Mouse (Mus musculus): ENCODE results near the gene Casz1.
A peak's percentile ranks its signal among the peaks of the same experiment; 100 is the strongest.

Casz1 gene

DNA sequence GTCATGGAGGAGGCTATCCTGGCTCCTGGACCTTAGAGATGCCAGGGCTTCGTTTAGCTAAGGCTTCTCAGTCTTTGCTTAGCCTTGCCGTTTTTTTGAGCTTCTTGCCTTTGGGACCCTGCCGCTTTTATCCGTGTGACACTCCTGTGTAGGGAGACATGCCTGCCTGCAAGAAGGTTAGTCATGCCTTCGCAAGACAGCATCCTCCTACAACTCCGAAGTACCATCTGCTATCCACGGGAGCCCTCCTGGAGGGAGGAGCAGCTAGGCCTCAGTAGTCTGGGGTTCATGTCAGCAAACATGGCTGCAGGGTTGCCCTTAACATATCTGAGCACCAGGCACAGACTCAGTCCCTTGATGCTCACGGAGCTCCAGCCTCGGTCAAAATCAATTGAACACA, 43.4 kb downstream of the Casz1 start:
- DNase-seq, result no peak

DNA sequence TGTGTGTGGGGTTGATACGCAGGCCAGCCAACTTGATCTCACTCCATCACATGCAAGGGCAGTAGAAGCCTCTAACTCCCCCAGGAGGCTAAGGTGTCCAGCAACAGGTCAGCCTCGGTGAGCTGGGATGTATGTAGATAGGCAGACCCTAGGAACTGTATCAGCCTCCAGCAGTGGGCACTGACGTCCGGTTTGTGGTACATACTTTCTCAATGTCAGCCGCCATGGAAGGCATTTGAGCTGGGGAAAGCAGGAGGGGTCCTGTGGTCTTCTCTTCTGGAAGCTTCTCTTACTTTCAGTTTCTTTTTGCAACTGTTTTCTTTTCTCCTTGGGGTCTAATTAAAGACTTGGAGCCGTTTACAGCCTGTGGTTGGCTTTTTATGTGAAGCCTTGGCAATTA, 45.2 kb downstream of the Casz1 start:
- DNase-seq, result no peak

- DNase-seq, result no peak
Observed at GRCm38 (mm10) chr4:148853057-148853456, 48.8 kb downstream of the Casz1 start.

DNA sequence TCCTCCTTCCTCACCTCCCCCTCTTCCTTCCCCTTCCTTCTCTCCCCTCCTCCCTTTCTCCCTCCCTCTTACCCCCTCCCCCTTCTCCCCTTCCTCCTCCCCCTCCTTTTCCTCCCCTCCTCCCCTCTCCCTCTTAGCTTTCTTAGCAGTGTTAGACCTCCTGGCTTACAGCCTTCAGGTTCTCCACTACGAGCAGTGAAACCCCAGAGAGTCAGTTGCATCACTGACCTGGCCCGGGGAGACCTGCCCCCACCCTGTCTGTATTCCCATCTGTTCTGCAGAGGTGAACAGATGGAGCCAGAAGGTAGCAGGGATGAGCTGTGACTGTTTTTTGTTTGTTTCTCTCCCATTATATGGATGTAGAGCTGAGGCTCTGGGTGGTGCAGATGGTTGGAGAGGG, 49.9 kb downstream of the Casz1 start:
- DNase-seq, result no peak

- no peak for DNase-seq
Observed at GRCm38 (mm10) chr4:148855527-148855926, 51.3 kb downstream of the Casz1 start.

DNA sequence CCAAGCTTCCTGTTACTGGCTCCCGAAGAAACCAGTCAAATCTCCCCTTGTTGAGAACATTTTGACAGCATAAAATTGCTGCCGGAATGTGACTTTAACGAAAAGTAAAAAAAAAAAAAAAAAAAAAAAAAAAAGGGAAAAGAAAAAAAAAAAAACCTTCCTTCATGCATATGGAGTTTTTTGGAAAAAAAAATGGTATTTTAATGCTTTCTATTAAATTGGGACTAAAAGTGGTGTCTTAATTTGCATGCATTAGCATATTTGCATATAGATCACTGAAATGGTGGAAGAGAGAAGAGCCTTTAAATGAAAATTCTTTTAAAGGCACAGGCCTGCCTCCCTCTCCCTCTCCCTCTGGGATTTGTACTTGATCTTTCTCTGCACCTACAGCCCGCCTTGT, 52.0 kb downstream of the Casz1 start:
- DNase-seq, result no peak

- no peak for DNase-seq
Observed at GRCm38 (mm10) chr4:148857398-148858084, 53.3 kb downstream of the Casz1 start.

DNA sequence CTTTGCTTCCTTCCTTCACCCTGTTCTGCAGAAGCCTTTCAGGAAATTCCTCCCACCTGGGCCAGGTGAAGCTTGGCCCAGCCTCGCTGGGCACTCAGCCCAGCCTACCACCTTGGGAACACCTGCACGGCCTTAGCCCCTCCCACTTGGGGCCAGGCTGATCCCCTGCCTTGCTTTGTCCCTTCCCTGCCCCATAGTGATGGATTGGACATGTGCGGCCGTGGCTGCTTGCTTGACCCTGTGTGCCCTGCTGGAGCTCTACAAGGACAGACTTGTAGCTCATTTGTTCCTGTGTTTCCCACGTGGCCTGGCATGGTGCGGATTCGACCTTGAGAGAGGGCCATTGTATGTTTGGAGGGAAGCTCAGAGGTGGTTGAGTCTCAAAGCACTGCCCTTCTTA, 54.0 kb downstream of the Casz1 start:
- DNase-seq, result no peak

GRCm38 (mm10) chr4:148859415-148859814, 55.2 kb downstream of the Casz1 start:
- no peak for DNase-seq

DNA sequence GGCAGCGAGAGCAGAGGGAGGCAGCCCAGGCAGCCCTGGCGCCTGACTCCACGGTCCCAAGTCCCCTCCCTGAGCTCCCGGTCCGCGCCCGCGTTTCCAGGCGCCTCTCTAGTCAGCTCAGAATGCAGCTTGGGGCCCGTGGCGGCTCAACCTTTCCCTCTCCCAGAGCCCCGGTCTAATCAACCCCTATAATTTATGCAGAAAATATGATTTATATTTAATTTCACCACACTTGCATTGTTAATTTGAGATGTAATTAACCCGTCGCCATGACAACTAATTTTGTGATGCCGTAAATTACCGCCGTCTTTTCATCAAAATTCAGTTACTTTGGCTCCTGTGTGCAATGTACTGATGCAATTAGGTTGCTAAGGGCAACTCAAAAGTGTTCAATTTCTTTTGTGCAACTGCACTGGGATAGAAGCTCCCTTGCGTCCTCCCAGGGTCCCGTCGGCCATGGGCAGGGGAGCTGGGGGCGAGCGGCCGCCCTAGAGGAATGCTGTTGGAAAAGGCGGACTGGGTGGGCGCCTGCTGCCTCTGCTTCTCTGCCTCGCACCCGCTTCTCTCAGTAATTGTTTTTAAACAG, 55.8 kb downstream of the Casz1 start:
- DNase-seq, result no peak

GRCm38 (mm10) chr4:148860636-148861035, 56.4 kb downstream of the Casz1 start:
- no peak for DNase-seq

DNA sequence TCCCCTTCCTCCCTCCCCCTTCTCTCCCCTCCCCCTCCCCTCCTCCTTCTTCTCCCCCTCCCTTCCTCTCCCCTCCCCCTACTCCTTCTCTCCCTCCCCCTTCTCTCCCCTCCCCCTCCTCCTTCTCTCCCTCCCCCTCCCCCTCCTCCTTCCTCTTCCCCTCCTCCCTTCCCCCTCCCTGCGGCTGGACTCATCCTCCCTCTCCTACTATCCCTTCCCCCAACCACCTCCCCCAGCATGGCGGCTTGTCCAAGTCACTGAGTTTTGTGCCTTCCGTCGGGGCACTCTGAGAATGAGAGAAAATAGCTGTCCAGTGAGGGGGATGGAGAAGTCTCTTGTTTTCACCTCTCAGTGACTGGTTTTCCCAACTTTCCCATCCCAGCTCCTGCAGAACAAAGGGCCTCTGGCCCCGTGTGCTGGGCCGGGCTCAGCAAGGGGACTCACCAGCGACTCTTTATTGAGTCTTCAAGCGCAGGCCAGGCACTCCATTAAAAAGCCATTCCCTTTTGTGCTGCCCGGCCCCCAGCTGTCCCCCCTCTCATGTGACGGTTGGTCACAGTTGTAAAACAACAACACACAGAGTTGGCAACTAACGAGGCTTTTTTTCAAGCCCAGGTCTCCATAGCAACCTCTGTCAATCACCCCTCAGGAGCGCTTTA, 62.7 kb downstream of the Casz1 start:
- no peak for DNase-seq

- peak; percentile 45 for DNase-seq
Observed at GRCm38 (mm10) chr4:148867721-148868397, 63.6 kb downstream of the Casz1 start.

DNA sequence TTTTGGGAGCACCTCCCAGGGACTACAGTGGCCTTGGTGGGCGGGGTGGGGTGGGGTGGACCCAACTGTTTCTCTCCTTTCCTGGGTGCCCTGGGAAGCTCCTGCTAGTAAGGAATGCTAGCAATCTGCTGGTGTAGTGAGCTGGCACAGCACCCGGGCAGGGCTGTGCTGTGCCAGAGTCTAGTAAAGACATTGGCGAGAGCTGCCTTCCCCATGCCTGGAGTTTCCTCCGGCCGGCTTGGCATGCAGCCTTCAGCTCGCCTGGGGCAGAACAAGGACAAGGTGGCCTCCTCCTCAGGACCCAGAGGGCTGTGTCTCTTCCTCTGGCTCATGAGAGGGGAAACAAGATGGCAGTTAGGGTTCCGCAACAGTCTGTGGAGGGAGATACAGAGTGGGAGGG, 65.3 kb downstream of the Casz1 start:
- peak; percentile 77 for DNase-seq

- DNase-seq, result no peak
Observed at GRCm38 (mm10) chr4:148870496-148870895, 66.3 kb downstream of the Casz1 start.

DNA sequence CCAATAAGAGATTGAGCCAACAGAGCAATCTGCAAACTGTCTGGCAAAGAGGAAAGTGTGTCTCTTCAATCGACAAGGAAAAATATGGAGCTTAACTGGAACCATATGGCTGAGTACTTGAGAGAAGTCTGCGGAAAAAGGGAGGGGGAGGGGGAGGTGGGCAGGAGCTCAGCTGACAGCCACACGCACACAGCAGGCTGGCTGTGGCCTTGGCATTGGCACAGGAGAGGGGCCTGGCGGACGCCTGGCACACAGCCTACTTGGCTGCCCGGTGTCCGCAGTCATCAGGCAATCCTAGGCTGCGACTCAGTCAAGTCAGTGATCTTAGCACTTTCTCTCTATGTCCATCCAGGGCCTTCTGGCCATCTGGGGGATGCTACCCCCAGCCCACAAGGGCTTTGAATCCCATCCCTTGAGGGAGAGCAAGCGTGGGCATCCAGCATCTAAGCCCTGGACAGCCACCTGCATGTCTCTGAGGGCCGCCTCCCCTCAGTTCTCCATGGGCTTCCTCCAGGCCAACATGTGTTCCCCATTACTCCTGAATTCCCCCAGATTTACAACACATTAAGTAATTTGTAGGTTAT, 67.6 kb downstream of the Casz1 start:
- peak; percentile 85 for DNase-seq

DNA sequence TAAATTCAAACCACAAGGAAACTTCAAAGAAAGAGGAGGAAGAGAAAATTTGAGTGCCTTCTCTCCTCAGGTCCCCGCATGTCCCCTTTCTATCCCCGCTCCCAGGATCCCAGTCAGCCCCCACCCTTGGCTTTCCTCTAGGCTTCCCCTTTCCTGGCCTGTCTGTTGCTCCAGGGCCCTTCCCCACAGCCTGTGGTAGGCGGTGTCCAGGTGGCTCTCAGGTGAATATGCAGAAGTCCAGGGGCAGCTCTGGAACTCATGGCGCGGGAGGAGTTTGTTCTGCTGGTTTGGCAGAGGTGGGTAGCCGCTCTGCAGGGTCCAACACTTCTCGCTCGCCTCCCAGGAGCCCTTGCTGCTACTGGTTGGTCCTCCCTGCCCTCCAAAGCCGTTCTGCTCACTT, 68.1 kb downstream of the Casz1 start:
- no peak for DNase-seq

- no peak for DNase-seq
Observed at GRCm38 (mm10) chr4:148872783-148873182, 68.6 kb downstream of the Casz1 start.

DNA sequence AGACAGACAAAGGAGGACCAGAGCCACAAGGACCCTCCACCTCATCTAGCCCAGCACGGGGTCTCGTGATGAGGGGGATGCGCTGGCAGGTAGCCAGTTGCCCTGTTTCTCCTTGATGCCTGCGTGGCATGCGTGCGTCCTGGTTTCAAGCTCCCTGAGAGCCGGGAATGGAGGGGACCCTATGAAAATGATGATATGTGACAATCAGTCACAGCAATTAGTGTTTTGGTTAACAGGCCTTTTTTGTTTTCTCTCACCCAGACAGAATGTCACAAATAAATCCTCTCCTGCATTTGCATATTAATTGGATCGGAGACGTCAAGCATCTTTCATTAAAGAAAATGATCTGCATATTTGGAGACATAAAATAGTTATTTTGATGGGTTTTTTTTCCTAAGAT, 71.9 kb downstream of the Casz1 start:
- DNase-seq, result no peak

DNA sequence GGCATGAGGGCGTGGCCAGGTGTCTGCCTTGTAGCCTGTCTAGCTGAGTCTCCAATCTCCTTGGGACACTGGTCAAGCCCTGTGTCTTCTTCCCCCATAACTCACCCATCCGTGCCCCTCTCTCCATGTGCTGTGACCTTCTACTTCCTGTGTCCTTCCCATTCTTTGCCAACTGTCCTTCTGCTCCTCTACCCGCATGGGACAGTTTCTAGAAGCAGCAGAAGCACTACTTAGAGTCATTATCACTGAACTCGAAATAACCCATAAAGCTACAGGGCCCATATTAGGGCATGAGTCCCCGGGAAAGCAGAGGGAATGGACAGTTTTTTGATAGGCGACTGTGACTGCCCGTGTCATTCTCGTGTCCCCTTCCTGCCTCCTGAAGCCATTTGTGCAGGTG, 72.6 kb downstream of the Casz1 start:
- DNase-seq, result no peak

DNA sequence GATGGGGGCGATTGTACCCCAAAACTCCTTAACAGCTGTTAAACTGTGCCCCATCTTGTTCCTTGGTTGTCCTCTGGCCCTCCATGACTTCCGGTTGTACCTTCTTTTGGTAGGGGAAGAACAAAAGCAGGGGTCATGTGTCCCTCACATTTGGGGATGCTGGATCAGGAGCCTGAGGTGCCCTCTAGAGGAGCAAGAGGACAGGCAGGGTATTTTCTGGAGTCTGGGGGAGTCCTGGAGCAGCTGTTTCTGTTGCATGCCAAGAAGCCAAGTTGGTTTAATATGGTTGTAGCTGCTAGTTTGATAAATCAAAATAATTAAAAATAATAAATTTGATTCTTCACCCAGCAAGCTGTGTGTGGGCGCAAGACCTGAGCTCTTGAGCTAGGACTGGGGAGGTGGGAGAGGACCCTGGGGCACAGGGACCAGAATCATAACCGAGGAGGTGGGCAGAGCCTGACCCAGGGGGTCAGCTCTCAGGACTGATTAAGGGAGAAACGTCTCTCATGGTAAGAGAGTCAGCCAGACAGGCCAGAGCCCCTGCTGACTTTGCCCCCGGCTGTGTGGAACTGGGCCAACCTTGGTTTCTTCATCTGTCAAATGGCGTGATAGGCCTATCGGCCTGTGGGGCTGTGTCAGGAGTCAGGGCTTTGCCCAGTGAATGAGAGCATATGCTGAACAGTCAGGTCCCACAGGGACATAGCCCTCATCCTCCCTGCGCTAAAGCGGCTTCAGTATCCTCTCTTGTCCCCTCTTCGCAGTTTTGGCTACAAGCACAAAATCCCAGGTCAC, 74.2 kb downstream of the Casz1 start:
- DNase-seq, result no peak

DNA sequence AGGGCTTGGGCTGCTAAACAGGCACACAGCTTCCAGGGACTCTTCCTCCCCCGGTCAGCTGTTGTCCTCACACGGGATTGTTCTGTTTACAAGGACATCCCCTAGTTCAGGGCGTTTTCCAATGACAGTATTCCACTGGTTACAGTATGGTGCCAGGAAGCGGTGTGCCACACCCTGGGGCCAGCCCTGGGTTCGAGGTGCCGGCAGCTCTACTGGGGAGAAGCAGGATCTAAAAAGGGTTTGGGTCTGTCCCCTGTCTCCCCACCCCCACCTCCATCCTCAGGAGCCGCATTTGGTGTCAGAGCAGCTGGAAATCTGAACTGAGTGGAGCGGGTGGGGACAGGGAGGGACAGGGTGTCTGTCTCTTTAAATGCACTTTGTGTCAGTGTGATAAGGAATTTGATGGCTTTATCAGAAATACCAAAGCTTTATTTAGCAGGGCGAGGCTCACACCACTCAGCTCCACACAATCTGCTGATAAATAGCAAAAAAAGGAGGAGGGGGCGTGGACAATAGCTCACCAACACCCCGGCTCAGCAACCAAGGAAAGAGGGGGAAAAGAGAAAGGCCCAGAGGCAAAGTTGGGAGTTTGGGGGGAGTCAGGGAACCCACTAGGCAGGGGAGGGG, 74.9 kb downstream of the Casz1 start:
- no peak for DNase-seq

Measured in cerebellum, adult 9-11 months (tissue).